Mouse (Mus musculus) macrophage (primary cell): ENCODE data around the gene Cfap300. TPM values are rescaled to one million over a fixed set of nuclear protein-coding genes. Genes with fewer than 3 reads are reported as not detected.

Source experiments
- H3K27ac ChIP-seq: fragments of 350-480 bp; formaldehyde crosslinking; 2 replicates; pipeline ENCODE4 v1.9.0; 2021
- H3K36me3 ChIP-seq: fragments of 350-480 bp; formaldehyde crosslinking; 2 replicates; pipeline ENCODE4 v1.9.0; 2021; ENCODE audit errors: inconsistent target
- H3K4me3 ChIP-seq: fragments of 350-480 bp; formaldehyde crosslinking; 2 replicates; pipeline ENCODE4 v1.9.0; 2021; ENCODE audit errors: inconsistent target
- H3K79me2 ChIP-seq: fragments of 350-480 bp; formaldehyde crosslinking; 2 replicates; pipeline ENCODE4 v1.9.0; 2021; ENCODE audit errors: inconsistent target
- WGBS: methylation state at CpG from one replicate; pipeline ENCODE4 v1.1.7; 2026; ENCODE audit warnings: inconsistent platforms; ENCODE audit not compliant: missing documents; 5-methylcytosine and 5-hydroxymethylcytosine counted together
- polyA plus RNA-seq: library from polyadenylated mRNA; stranded (reverse); fragments of 250-400 nt; gene quantifications from 3 replicates; pipeline ENCODE4 v1.2.4, GENCODE M21; 2018; ENCODE audit warnings: inconsistent platforms
- total RNA-seq, 78 experiments: library from RNA; depleted of rRNA; stranded (reverse); fragments of 250-400 nt; gene quantifications; 1 replicate in 9 of 78; 2 replicates in 24 of 78; 3 replicates in 43 of 78; 4 replicates in 2 of 78; pipeline ENCODE4 v1.2.4; 2018; ENCODE audit warnings: inconsistent platforms in 56 of 78

The Cfap300 gene
- total RNA-seq (2018; cell fraction: chromatin; rRNA removed): under 1 TPM in 1 of 26 experiments, not detected in 25; 0.41 TPM
- under 1 TPM in 1 of 26 experiments, not detected in 25; 0.08 TPM for total RNA-seq (2018; cell fraction: cytosol; rRNA removed)
- not detected for total RNA-seq (2018; cell fraction: nucleus; rRNA removed)
- polyA plus RNA-seq: not detected in 3 replicates

DNA sequence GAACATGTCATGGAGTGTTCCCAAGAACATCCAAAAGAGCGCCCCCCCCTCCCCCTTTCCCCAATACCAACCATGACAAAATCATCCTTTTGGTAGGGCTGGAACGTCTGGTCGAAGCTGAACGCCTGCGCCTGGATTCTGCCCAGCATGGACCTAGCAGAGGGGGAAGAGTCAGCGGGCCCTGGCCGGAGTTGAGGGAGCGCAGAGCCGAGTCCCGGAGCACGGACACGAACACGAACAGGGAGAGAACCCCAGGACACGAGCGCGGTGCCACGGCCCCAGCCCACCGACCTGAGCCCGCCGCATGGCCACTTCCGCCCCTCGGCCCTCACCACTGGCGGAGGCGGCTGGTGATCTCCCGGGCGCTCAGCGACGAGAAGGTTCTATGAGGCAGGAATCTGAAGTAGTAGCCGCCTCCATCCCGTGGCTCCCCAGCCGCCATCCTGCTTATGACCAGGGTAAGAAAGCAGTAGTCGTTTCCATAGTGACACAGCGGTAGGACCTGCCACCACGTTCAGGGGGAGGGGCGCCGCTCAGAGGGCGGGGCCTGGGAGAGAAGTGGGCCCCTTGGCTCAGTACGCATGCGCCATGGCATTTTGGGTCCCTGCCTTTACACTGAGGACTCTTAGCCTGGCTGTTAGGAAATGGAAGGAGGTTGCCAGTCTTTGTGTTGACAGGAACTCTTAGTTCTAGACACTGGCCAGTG, at the start of gene Cfap300:
TSS of gene Cfap300 (minus strand) at position 486 of the 706 bp plus-strand sequence.
- no peaks in the 10 kb centered on the region for H3K79me2 ChIP-seq
- no peak within 1 kb of the TSS for H3K4me3 ChIP-seq
- 2% methylated on average over 38 of the region's 39 CpGs for WGBS
- no peaks in the 10 kb centered on the region for H3K36me3 ChIP-seq
- no peak within 1 kb of the TSS for H3K27ac ChIP-seq

DNA sequence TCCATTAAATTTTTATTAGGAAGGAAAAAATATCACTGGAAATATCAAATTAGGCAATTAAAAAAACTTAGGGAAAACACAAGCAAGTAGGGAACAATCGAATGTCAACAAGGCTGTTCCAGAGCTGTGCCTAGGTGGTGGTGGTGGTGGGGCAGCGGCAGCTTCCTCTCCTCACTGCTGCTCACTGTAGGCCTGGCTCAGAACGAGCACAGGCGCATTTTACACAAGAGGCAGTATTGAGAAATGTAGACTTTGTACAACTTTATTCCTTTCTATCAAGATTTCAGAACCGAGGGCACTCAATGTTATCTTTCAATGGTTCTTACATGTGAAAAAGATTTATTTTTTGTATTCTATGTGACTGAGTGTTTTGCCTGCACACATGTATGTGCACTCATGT, 36.3 kb upstream of the Cfap300 start:
- WGBS: 85% methylated on average over 5 of the region's 5 CpGs
- no peaks in the 10 kb centered on the region for H3K36me3 ChIP-seq
- H3K27ac ChIP-seq: no peak overlapping the region
- no peak overlapping the region for H3K4me3 ChIP-seq
- no peaks in the 10 kb centered on the region for H3K79me2 ChIP-seq

GRCm38 (mm10) chr9:8074345-8074744, 31.7 kb upstream of the Cfap300 start:
- Histone ChIP-seq H3K36me3 (no peaks in the 10 kb centered on the region), H3K79me2 (no peaks in the 10 kb centered on the region), H3K27ac (no peak overlapping the region), H3K4me3 (no peak overlapping the region)

- H3K27ac ChIP-seq: no peak overlapping the region
- 91% methylated on average over 3 of the region's 3 CpGs for WGBS
These were observed 30.7 kb upstream of the Cfap300 start for GRCm38 (mm10) chr9:8073203-8073755.

DNA sequence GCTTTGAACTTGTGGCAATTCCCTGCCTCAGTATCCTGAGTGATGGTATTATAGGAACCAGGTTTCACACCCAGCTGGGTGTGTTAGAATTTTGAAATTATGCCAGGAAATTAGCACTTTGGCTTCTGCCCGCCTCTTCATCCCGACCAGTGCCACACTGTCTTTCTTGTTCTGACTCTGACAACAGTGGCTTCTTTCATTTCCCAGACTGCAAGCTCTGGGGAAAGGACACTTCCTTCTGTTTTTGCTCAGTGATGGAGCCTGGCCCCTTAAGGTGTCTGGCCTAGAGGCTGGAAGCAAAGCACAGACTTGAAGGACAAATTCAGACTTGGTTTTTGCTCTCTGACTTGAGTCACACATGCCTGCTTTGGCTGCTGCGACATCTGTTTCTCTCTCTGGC, 17.0 kb upstream of the Cfap300 start:
- 74% methylated on average over 3 of the region's 3 CpGs for WGBS
- Histone ChIP-seq H3K4me3 (no peak overlapping the region), H3K27ac (no peak overlapping the region), H3K79me2 (no peaks in the 10 kb centered on the region), H3K36me3 (no peaks in the 10 kb centered on the region)

More at GRCm38 (mm10) chr9:8073203-8073755, 30.7 kb upstream of the Cfap300 start:
- no peak overlapping the region for H3K4me3 ChIP-seq
- H3K36me3 ChIP-seq: no peaks in the 10 kb centered on the region
- no peaks in the 10 kb centered on the region for H3K79me2 ChIP-seq

DNA sequence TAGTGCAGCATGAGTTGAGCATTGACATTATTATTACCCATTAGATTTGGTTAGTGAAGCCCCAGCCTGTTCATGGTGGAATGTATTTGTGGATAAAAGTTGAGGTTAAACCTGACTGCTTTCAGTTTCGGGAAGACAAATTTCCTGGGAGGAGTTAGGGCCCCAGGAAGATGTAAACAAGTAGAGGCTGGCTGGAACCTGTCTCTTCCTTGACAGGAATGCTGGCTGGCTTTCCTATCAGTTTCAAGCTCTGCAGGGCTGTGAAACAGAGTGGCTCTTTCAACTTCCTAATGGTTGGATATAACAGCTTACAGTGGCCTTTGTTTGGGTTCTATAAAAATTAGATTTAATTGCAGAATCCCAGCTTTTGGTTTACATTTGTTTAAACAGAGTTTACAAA, 12.2 kb upstream of the Cfap300 start:
- WGBS: 15% methylated on average over 1 of the region's 1 CpGs
- Histone ChIP-seq H3K27ac (no peak overlapping the region), H3K4me3 (no peak overlapping the region), H3K79me2 (no peaks in the 10 kb centered on the region), H3K36me3 (no peaks in the 10 kb centered on the region)

DNA sequence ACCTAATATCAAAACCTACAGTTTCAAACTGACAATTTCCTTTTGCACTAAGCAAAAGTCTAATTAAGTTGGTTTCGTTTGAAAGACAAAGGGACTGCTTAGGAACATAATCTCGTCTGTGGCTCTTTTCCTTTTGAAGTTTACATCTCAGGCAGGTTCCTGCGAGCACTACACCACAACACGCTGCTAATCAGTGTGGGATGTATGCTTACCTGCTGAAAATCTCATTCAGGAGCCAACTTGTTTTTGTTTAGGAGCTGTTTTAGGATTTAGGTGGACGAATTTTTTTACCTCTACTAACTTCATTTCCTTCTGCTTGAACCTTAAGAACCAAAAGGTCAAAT, 393 bp upstream of the Cfap300 start:
- no peak overlapping the region for H3K4me3 ChIP-seq
- H3K27ac ChIP-seq: no peak overlapping the region
- 13% methylated on average over 5 of the region's 5 CpGs for WGBS

GRCm38 (mm10) chr9:8035546-8035945, 7.1 kb downstream of the Cfap300 start:
- H3K4me3 ChIP-seq: no peak overlapping the region
- no peaks in the 10 kb centered on the region for H3K36me3 ChIP-seq
- no peaks in the 10 kb centered on the region for H3K79me2 ChIP-seq
- WGBS: 45% methylated on average over 7 of the region's 7 CpGs
- no peak overlapping the region for H3K27ac ChIP-seq

More for the DNA sequence above, 393 bp upstream of the Cfap300 start:
- H3K36me3 ChIP-seq: no peaks in the 10 kb centered on the region
- H3K79me2 ChIP-seq: no peaks in the 10 kb centered on the region

DNA sequence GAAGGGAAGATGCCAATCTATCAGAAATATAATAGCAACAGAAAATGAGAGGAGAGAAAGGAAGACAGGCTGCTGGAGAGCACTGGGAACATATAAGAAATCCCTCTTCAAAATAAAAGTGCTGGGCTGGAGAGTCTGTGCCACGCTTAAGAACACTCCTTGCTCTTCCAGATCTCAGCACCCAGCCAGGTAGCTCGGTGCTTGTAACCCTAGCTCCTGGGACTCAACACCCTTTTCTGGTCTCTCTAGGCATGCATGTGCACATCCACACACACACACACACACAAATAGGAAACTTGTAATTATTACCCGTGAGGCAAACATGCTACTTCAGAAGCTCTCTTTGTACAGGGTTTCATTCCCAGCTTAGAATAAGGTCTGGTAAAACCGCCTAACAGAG, 7.5 kb downstream of the Cfap300 start:
- no peaks in the 10 kb centered on the region for H3K79me2 ChIP-seq
- H3K36me3 ChIP-seq: no peaks in the 10 kb centered on the region
- H3K27ac ChIP-seq: no peak overlapping the region
- no peak overlapping the region for H3K4me3 ChIP-seq
- 74% methylated on average over 3 of the region's 4 CpGs for WGBS

- 91% methylated on average over 1 of the region's 1 CpGs for WGBS
- Histone ChIP-seq H3K27ac (no peak overlapping the region), H3K36me3 (no peaks in the 10 kb centered on the region), H3K79me2 (no peaks in the 10 kb centered on the region), H3K4me3 (no peak overlapping the region)
These were observed 8.5 kb downstream of the Cfap300 start for GRCm38 (mm10) chr9:8034143-8034542.

DNA sequence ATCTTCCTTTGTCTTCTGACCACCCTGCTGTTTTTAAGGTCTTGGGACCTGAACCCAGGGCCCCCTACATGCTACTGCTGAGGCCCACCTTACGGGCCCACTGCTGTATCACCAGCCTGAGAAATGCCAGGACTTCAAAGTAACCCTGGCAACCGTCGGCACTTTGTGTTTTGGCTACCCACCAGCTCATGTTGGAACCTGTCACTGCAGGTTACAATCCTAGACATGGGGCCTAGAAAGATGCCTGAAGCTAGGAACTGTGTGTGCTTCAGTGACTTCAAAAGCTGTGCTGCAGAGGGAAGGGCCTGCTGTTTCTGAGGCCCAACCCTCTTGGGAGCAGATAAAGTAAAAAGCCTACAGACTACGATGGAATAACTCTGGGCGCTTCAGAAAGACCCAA, 9.8 kb downstream of the Cfap300 start:
- 99% methylated on average over 5 of the region's 5 CpGs for WGBS
- Histone ChIP-seq H3K27ac (no peak overlapping the region), H3K36me3 (no peaks in the 10 kb centered on the region), H3K79me2 (no peaks in the 10 kb centered on the region), H3K4me3 (no peak overlapping the region)

GRCm38 (mm10) chr9:8018609-8019008, 24.0 kb downstream of the Cfap300 start:
- Histone ChIP-seq H3K4me3 (no peak overlapping the region), H3K79me2 (no peaks in the 10 kb centered on the region), H3K27ac (no peak overlapping the region), H3K36me3 (no peaks in the 10 kb centered on the region)
- WGBS: 77% methylated on average over 5 of the region's 5 CpGs

DNA sequence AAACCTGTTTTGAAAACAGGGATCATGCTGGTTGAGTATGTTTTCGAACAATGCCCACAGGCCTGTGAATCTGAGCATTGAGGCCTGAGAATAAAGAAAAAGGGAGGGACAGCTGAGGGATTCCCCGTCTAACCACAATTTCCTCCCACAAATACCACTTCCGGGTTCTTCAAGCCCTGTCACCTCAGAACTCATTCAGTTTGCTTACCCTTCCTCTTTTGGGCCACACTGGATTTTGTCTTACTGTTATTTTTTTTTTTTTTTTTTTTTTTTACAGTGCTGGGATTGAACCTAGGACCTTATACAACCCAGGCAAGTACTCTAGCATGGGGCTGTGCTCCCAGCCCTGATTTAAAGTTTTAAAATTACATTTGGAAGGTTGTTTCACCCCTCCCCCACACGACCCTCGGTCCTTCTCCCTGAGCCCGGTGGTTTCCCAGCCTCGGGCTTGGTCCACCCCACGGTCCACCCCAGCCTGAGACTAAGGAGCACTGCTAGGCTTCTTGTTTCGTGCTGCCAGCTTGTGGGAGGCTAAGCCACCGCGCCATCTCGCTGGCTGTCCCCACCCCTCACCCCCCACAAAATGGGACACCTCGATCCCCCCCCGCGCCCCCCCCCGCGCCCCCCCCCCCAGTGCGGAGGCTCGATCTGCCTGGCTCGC, 25.2 kb downstream of the Cfap300 start:
- 24% methylated on average over 10 of the region's 20 CpGs for WGBS
- Histone ChIP-seq H3K27ac (no peak overlapping the region), H3K36me3 (no peaks in the 10 kb centered on the region), H3K4me3 (no peak overlapping the region), H3K79me2 (no peaks in the 10 kb centered on the region)

DNA sequence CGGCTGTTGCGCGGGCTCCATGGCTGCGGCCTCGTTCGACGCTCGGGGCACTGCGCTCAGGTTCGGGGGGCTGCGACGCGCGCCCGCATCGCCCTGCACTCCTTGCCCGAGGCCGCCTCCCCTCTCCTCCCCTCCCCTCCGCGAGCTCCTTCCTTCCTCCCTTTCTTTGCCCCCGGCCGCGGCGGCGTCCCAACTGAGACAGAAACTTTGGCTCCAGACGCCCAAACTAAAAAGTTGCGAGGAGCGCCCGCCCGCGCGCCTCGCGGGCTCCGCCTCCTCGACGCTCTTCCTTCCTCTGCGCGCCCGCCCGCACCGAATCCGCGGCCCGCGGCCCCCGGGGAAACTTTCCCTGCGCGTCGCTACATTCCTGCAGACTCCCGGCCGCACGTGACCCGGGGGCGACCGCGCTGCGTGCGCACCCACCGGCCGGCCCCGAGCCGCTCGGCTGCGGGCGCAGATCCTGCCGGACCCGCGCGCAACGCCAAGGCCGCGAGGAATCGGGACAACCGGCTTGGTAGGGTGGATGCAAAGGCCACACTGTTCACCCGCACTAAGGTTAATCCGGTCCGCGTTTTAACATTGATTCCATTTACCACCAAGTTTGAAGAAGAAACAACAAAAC, 38.1 kb downstream of the Cfap300 start, which contains the start of gene Yap1:
TSS of gene Yap1 (minus strand) at position 227 of the 622 bp plus-strand sequence.
- no peaks in the 10 kb centered on the region for H3K79me2 ChIP-seq
- no peaks in the 10 kb centered on the region for H3K36me3 ChIP-seq
- WGBS: 2% methylated on average over 65 of the region's 79 CpGs
- H3K4me3 ChIP-seq: no peak within 1 kb of the TSS
- H3K27ac ChIP-seq: no peak within 1 kb of the TSS
